Mouse (Mus musculus): ENCODE data around the gene 4930519G04Rik.
A peak's percentile ranks its signal among the peaks of the same experiment; 100 is the strongest.
"Not testable (repeated sequence)": the region's sequence is repeated elsewhere in the genome, so short reads cannot be mapped to it uniquely, and the experiment has no call there.

The 4930519G04Rik gene

DNA sequence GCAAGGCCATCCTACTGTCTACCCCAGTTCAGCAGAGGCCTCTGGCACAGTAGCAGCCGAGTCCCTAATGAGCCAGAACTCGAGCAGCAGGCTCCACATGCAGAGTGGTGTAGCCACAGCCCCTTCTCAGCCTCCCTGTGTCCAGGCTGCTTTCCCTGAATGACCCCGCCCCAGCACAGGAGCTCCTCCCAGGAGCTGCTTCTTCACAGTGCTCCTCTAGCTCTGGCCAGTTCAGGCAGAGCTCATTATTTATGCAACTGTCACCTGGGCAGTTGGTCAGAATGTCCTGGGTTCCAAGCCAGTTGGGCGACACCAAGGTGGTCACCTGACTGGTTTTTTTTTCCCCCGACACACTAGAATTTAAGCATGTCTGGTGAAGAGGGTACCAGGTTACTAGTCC, at the start of gene 4930519G04Rik:
4930519G04Rik (plus strand) TSS at position 301 of the 400 bp plus-strand sequence.
- DNase-seq (ENCODE audit: low spot score) = not testable (repeated sequence)

DNA sequence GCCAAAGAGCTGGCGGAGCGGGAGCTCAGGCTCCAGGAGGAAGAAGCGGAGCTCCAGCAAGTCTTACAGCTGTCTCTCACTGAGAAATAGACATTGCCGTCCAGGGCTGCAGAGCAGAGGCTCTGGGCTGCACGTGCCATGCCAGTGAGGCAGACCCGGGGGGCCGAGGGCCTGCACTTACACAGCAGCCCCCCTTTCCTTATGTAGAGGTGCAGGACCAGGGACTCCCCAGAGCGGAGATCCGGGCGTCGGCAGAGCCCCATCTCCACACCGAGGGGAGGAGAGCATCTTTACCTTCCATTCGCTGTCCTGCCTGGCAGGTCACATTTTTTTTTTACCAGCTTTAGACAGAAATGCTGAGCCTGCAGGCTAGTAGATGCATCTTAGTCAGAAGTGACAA, 49.1 kb upstream of the 4930519G04Rik start:
- DNase-seq (ENCODE audit: low spot score) = no peak

DNA sequence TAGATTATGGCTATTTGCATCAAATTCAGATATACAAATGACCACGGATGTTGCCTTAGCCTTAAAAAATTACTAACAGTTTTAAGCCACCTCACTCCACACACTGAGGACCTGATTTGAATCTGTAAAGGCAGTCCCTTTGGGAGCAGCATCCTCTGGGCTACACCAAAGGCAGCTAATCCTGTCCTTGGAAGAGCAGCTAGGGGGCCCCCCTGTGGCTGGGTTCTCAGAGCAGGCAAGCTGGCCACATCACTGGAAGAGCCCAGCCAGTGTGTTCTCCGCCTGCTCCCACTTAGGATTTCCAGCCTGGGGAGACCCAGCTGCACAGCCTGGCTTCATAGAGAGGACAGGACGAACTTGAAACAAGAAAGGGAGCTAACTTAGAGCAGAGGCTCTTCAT, 48.5 kb upstream of the 4930519G04Rik start:
- no peak for DNase-seq (ENCODE audit: low spot score)

DNA sequence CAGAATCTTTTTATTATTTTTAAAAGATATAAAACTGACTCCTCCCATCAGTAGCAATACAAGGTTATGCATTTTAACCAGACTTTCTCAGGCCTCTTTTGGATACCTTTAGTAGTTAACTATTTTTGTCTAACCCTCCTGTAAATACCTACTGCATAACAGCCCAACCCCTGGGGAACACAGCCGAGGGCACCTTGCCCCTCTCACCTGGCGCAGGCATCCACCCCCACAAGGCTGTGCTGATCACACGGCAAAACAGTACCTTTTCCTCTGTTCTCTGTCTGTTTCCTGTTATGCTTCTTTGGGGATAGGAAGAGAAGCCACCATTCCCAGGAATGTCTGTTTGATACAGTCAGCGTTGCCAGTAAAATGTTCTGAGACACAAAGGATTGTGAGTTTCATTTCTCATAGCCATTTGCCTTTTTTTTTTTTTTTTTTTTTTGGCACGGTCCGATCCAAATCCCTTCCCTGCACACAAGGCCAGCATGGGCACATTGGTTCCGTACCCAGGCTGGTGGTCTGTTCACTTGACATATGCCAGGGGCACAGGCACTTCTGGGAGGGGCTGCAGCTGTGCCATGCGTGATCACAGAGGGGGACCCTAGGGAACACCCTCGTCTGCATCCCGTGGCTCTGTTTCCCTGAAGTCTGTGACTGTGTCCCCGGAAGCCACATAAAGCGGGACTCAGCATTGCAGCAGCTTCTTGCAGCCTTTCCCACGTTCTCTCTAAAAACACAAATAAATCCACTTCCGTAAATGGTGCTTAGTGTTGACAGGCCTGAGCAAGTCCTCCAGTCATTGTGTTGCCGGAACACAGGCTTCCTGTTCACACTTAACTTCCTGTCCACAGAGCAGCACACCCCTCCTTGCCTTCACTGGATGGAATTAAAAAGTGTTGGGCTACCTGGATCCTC, 47.8 kb upstream of the 4930519G04Rik start:
- no peak for DNase-seq (ENCODE audit: low spot score)

DNA sequence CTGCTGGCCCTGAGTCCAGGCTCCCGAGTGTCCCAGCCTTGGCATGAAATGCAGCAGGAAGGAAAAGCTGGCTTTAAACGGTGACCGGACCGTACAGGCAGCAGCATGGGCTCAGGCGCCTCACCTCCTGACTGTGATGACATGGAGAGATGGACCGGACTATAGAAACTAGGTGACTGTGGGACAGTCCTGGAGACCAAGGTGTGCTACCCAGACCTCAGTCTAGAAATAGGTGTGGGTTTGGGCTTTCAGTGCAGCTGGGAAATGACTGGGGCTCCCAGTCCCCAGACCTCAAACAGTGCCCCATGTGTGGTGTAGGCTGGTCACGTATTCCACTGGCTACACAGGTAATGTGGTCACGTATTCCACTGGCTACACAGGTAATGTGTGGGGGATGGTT, 46.8 kb upstream of the 4930519G04Rik start:
- no peak for DNase-seq (ENCODE audit: low spot score)

DNA sequence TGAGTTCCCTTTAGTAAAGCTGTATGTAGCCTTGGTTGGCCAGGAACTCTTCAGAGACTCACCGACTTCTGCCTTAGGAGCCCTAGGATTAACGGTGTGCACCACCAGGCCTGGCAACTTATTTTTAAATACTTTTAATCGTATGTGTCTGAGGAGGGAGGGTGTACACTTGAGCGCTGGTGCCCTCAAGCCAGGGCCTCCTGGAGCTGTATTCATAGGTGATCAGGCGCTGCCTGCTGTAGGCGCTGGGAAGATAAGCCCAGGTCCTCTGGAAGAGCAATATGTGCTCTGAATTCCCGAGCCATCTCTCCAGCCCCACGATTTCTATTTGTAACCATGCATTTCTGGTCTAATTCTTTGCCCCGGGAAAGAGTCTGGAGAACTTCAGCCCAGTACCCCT, 46.4 kb upstream of the 4930519G04Rik start:
- DNase-seq (ENCODE audit: low spot score) = no peak

DNA sequence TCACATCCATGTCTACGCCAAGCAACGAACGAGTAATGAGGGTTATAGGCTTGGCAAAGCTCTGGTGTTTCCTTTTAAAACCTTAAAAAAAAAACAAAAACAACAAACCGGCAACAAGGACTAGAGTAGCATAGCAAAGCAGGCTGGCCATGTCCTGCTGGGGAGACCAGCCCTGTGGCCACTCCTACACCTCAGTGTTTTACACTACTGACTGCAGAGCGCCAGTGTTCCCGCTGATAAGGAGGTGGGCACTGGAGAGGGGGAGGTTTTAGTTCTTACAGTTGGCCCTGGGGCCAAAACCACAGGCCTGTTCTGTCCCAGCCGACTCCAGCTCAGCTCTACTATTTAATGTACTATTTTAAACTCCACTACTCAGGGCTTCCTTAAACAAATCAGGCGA, 46.0 kb upstream of the 4930519G04Rik start:
- no peak for DNase-seq (ENCODE audit: low spot score)

DNA sequence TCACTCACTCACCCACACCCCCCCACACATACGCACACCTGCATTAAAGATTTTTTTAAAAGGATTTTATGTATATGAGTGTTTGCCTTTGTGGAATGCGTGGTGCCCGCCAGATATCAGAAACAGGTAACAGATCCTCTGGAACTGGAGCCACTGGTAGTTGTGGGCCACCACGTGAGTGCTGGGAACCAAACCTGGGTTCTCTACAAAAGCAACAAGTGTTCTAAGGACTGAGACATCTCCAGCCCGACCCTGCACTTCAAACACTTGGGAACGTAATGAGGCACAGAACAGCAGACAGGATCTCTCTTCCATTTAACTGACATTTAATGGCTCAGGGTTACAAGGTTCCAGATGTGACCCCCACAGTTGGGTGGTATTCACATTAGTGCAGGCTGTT, 45.6 kb upstream of the 4930519G04Rik start:
- no peak for DNase-seq (ENCODE audit: low spot score)

DNA sequence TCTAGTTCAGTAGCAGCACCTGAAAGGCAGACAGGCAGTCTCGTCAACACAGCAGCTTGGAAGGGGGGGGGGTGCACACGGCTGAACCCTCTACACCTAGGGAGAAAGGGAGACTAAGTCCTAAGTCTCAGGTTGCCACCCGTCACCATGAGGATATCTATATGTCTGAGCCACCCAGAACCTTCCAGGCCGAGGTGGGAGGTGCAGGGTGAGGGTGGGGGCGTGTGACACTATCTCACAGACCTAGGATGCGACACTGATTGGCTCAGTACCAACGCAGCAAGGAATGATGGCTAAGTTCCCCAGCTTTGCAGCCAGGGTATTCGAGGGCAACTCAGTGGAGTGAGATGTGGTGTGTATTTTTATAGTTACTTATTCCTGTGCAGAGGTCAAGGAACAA, 45.1 kb upstream of the 4930519G04Rik start:
- DNase-seq (ENCODE audit: low spot score) = no peak

DNA sequence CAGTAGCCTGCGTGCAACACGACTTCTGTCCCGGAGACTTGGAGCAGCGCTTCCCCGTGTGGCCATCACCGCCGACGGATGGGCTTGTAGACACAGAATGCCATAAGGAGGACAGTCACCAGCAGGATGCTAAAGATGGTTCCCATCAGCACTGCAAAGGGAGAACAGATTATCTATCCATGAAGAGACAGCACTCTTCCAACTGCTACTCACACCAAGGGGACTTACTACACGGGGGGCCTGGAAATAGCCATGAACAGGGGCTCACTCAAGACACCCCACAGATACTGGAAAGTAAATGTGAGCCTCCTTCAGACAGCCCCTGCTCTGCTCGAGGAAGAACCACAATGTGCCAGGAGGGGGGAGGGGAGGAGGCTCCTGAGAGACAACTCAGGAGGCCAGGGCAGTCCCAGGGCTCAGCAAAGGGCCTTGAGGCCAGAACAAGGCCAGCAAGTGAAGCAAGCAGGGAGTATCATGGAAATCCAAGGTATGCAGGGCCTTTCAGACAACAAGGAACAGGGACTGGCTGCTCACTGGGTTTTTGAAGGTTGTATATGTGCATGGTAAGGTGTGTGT, 44.2 kb upstream of the 4930519G04Rik start:
- DNase-seq (ENCODE audit: low spot score) = no peak

DNA sequence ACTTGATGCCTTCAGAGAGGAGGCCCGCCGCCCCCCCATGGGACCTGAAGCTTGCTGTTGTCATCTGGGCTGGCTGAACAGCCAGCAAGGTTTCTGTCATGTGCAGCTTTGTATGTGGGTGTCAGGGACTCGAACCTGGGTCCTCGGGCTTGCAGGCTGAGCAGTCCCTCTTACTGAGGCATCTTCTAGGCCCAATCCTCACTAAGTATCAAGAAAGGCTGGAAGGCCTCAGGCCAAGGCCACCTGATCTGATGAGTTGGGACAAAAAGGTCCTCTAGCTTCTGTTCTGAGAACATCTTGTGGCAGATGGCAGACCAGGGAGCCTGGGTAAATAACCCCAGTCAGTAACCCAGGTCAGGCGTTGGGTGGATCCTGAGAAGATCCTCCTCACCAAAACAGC, 43.6 kb upstream of the 4930519G04Rik start:
- no peak for DNase-seq (ENCODE audit: low spot score)

DNA sequence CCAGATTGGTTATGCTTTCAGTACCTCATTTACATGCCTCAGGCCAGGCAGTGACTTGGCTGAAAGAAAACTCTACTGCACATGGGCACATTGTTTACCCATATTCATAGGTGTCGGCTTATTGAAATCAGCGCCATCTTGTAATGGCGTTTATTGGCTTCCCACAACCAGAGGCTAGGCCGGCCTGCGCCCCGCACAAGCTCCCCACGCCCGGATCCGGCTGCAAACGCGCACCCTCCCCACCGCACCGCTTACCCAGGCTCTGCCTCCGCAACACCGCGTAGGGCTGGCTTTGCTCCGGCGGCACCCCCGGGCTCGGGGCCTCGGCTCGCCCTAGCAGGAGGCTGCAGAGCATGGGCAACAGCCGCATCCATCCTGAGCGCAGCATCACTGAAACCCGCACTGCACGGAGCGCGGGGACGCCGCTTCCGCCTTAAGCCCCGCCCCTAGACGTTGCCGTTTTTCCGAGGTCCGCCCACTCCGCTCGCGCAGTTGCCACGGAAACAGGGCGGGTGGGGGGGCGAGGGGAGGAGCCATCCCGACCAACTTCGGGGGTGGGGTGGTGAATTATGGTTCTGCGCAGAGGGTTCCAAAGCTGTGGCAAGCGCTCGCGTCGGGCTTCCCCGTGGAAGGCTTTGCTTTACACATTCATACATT, 39.8 kb upstream of the 4930519G04Rik start:
- peak; percentile 81 for DNase-seq (ENCODE audit: low spot score)

DNA sequence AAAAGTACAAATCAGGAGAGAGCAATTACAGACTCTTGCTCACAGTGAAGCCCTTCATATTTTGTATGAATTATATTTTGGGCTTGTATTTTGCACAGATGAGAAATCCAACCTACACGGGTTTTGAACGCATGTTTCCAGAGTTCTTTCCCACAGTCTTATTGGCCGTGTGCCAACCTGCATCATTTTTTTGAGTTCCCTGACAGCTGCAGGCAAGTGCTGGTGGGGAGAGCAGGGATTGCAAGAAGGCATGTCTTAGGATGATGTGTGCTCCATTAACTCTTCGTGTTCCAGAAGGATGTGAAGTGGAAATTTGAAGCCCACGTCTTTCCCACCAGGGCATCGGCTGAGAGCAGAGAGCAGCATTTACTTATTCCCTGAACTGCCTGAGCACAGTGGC, 36.9 kb upstream of the 4930519G04Rik start:
- no peak for DNase-seq (ENCODE audit: low spot score)

DNA sequence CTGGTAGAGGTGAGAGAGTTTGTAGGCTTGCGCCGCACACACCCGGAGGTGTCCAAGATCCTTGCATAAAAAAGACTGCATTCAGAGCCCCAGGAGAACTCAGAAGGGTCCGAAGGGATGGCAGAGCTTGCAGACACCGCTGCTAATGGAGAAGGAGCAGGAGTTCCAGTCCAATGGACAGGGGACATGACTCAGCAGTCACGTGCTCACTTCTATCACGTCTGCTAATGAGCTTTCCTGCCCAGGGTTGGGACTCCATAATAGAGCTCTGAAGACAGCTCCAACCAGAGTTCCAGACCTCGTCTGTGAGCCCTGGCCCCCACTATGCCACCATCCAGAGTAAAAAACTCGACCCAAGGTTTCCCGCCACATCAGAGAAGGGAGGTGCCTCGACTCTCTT, 35.3 kb upstream of the 4930519G04Rik start:
- no peak for DNase-seq (ENCODE audit: low spot score)

DNA sequence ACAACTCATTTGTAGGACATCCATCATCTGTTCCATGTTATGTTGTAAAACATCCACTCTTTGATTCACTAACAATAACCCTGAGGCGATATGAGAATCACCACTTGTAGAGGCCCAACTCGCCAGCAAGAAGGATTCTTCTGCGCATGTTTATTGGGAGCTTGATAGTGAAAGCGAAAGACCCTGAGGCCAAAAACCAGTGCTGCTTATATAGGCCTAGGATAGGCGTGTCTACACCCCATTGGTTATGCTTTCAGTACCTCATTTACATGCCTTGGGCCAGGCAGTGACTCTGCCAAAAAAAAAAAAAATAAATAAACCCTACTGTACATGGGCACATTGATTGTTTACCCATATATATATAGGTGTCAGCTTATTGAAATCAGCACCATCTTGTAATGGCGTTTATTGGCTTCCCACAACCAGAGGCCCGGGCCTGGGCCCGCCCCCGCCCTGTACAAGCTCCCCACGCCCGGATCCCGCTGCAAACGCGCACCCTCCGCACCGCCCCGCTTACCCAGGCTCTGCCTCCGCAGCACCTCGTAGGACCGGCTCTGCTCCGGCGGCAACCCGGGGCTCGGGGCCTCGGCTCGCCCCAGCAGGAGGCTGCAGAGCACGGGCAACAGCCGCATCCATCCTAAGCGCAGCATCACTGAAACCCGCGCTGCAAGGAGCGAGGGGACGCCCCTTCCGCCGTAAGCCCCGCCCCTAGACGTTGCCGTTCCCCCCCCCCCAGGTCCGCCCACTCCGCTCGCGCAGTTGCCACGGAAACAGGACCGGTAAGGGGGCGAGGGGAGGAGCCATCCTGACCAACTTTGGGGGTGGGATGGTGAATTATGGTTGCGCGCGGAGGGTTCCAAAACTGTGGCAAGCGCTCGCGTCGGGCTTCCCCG, 30.4 kb upstream of the 4930519G04Rik start, which contains the start of gene 1500011B03Rik:
1500011B03Rik (minus strand) TSS at position 673 of the 893 bp plus-strand sequence.
- peak; percentile 51 for DNase-seq (ENCODE audit: low spot score)

DNA sequence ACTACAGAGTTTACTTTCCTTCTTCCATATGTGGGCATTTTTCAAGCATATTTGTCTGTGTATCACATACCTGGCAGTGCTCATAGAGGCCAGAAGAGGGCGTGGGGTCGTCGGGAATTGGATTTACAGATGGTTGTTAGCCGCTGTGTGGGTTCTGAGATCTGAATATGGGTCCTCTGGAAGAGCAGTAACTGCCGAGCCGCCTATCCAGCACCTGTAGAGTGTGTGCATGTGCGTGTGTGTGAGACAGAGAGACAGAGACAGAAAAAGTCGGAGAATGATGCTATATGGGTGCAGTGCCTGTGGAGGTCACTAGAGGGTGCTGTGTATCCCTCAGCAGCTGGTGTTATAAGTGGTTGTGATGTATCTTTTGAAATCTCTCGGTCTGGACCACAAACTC, 29.3 kb upstream of the 4930519G04Rik start:
- DNase-seq (ENCODE audit: low spot score) = no peak

DNA sequence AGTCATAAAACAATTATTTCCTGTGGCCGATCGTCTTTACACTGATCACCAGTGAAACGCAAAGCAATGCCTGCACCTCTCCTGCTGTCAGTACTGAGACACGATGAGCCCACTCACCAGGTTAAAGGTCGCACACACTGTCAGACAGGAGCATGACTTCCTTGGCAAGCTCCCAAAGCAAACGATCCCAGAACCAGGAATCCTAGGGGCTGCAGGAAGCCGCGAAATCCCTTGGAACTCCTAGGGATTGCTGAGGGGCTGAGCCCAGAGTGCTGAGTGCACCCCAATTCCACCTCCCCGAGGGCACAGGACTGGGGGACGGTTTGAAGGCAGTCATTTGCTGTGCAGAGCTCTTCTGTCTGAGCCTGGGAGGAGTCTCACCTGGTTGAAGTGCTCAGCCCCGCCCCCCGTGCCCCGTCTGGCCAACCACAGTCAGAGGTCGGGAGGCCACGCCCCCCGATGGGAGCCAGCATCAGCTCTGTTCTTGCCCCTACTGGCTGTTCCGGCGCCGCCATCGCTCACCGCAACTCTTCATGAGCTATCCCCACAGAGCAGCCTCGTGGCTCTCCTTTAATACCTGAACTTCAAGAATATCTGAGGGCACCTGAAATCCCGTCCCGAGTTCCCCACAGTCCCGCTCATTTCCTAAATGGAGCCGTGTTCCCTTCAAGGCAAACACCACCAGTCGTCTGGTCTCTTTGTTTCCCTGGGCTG, 27.3 kb upstream of the 4930519G04Rik start:
- no peak for DNase-seq (ENCODE audit: low spot score)

DNA sequence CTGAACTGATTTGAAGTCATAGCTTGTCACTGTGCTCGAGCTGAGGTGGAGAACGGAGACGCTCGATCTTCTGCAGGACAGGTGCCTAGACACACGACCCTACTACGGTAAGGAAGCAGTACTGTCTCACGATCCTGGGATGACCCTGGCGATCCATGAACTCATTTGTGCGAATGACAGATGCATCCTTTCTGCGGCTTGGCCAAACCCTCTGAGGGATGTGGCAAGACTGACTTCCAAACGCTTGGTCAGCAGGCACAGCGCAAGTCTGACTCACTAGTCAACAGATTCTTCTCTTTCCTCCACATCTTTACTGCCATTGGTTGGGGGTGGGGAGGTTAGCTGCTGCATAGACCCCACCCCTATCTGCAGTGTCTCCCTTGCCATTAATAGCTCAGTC, 26.0 kb upstream of the 4930519G04Rik start:
- no peak for DNase-seq (ENCODE audit: low spot score)

DNA sequence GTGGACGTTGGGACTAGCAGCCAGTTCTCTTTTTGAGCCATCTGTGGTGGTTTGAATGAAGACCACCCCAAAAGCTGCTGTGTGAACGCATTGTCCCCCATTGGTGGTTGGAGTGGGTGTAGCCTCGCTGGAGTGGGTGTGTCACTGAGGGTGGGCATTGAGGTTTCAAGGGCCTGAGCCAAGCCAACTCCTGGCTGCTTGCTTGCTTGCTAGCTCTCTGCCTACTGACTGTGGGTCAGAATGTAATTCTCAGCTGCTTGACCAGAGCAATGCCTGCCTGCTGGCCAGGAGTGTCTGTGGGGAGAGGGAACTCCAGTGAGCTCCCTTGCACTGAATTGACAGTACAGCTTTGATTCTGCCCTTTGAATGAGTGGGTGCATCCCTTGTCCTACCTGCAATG, 23.7 kb upstream of the 4930519G04Rik start:
- DNase-seq (ENCODE audit: low spot score) = no peak

DNA sequence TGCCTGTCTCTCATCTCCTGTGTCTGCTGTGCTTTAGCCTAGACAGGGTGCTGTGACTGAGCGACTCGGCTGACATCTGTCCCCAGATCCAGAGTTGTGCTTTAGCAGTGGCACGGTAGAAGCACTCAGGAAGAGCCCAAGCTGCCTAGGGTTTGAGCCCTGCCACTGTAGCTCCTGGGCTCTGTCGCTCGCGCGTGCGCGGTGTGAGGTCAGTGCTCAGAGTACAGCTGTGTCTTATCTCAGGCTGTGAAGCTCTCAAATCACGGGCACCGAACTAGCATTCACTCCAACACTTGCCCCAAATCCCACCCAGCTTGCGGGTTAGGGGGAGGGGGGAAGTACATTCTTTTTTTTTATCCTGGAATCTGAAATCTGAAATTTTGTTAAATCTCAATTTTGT, 16.6 kb upstream of the 4930519G04Rik start:
- DNase-seq (ENCODE audit: low spot score) = no peak

DNA sequence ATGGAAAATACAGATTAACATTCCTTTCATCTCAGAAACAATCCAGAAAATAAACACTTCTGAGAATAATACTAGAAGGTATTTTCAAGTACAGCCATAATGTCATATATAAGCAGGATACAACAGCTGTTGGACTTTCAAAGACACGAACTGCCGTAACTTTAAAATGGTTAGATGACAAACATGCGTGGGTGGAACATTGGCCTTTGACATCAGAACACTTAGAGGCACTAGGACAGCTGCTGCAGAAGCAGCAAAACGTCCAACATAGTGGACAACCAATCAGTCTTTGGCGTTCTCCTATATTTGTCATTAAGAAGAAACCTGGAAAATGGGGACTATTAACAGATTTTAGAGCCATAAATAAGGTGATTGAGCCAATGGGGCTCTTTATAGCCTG, 13.0 kb upstream of the 4930519G04Rik start:
- DNase-seq (ENCODE audit: low spot score) = not testable (repeated sequence)

Data from ovary, postnatal 14 days (tissue).